Mouse (Mus musculus): ENCODE data around the gene 1810010H24Rik.

DNA sequence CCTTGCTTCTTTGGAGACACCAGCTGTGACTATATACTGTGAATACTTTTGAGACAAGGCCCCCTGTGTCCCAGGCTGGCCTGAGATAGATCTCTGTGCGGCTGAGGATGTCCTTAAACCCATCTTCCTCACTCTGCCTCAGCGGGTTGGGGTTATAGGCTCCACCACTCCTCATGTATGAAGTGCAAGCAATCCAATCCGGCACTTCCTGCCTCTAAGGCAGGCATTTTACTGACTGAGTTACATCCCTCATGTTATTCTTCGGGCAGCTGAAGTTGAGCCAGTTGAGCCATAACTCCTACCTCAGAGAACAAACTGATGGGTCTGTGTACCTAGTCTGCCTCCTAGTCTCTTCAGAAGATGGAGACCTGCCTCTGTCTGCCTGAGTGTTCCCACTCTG is 1.1 kb upstream of the 1810010H24Rik start:
- TF ChIP-seq MAFK (IDR thresholded peaks at IDR 0.05; ENCODE audit: insufficient read depth, low read depth, low read length) (no peak), HCFC1 (IDR thresholded peaks at IDR 0.05; ENCODE audit: borderline replicate concordance, insufficient read depth, low read length) (no peak), ZC3H11A (IDR thresholded peaks at IDR 0.05; ENCODE audit: borderline replicate concordance, low read depth, low read length) (no peak), ZNF384 (IDR thresholded peaks at IDR 0.05; ENCODE audit: low read depth, low read length) (no peak), CHD2 (IDR thresholded peaks at IDR 0.05; ENCODE audit: low read depth, low read length) (no peak)

Measured in ES-E14 (cell line).